Mouse (Mus musculus) T-helper 17 cell (primary cell): ENCODE data around the gene Pld3.

ENCODE experiments used
- in situ Hi-C, 2 experiments: fragments of 300-600 bp; cut with MboI, MseI; formaldehyde crosslinking; loops; 1 replicate in 1 of 2; 2 replicates in 1 of 2; pipeline ENCODE4 v1.15.1; 2025; ENCODE audit warnings: high pct_unique_total_duplicates in 2 of 2

Pld3 gene

GRCm38 (mm10) chr7:27486770-27487697, 66.0 kb downstream of the Pld3 start, which contains the start of gene Sertad1:
TSS of gene Sertad1 (plus strand) at chr7:27486910.
- in situ Hi-C loops, result loop anchor here in 1 of 2 experiments (5.0 kb wide), 1 partner anchor 40 kb away; the partner anchor contains the start of genes Blvrb and Sptbn4

- in situ Hi-C loops, result loop anchor here in 1 of 2 experiments (5.0 kb wide), 1 partner anchor 39 kb away; the partner anchor contains the start of genes Blvrb and Sptbn4
Measured at GRCm38 (mm10) chr7:27486102-27486769, 66.8 kb downstream of the Pld3 start.

GRCm38 (mm10) chr7:27483860-27484259, 69.2 kb downstream of the Pld3 start:
- in situ Hi-C loops, result no loop called here
